Mouse (Mus musculus) heart, embryonic 16.5 days (tissue): Measurements from ENCODE around the gene Agbl4. TPM values are rescaled to one million over a fixed set of nuclear protein-coding genes. Genes with fewer than 3 reads are reported as not detected.
"Not testable (repeated sequence)": the region's sequence is repeated elsewhere in the genome, so short reads cannot be mapped to it uniquely, and the experiment has no call there.

Source experiments
- ATAC-seq: fragments of 200-750 bp; cut with Nextera tagmentation; replicated peaks from 2 replicates; pipeline ENCODE4 v1.8.0; 2017; ENCODE audit warnings: moderate number of reproducible peaks; ENCODE audit not compliant: insufficient read depth, low FRiP score; ENCODE audit errors: extremely low read depth
- H3K27ac ChIP-seq: fragments of 300-500 bp; sonication (generic); 2 replicates; pipeline ENCODE4 v1.5.1; 2014; ENCODE audit warnings: mild to moderate bottlenecking, low read length, control low read depth, moderate library complexity
- H3K27me3 ChIP-seq: fragments of 300-500 bp; sonication (generic); 2 replicates; pipeline ENCODE4 v1.6.1; 2014; ENCODE audit warnings: low read length, mixed read lengths; ENCODE audit not compliant: control insufficient read depth, insufficient read depth
- H3K36me3 ChIP-seq: fragments of 300-500 bp; sonication (generic); 2 replicates; pipeline ENCODE4 v1.6.1; 2014; ENCODE audit not compliant: control insufficient read depth, insufficient read depth
- H3K4me1 ChIP-seq: fragments of 300-500 bp; sonication (generic); 2 replicates; pipeline ENCODE4 v1.6.1; 2014; ENCODE audit warnings: low read length, mixed read lengths; ENCODE audit not compliant: control insufficient read depth, insufficient read depth
- H3K4me2 ChIP-seq: fragments of 300-500 bp; sonication (generic); 2 replicates; pipeline ENCODE4 v1.6.1; 2014; ENCODE audit warnings: low read depth, mild to moderate bottlenecking, control low read depth, low read length
- H3K4me3 ChIP-seq: fragments of 300-500 bp; sonication (generic); 2 replicates; pipeline ENCODE4 v1.5.1; 2014; ENCODE audit warnings: mild to moderate bottlenecking, control low read depth, low read length
- H3K9ac ChIP-seq: fragments of 300-500 bp; sonication (generic); 2 replicates; pipeline ENCODE4 v1.6.1; 2014; ENCODE audit warnings: low read length, control low read depth
- H3K9me3 ChIP-seq: fragments of 300-500 bp; sonication (generic); replicated peaks from 2 replicates; pipeline ENCODE4 v1.6.1; 2016; ENCODE audit warnings: low read length; ENCODE audit not compliant: control insufficient read depth
- WGBS: fragments of 180-500 bp; shearing (Covaris S2); extraction: QIAGEN DNeasy Blood & Tissue Kit; methylation state at CpG from one replicate; pipeline ENCODE4 v1.1.7; 2014; 5-methylcytosine and 5-hydroxymethylcytosine counted together
- polyA plus RNA-seq: library from polyadenylated mRNA; unstranded; fragments of >200 nt; fragmentation: Nextera tagmentation; extraction: Ambion mirVana; gene quantifications from 2 replicates; pipeline ENCODE4 v1.2.1, GENCODE M21; 2015

Gene Agbl4
- polyA plus RNA-seq, 1 experiment from 2014 or later = 0.97 TPM

DNA sequence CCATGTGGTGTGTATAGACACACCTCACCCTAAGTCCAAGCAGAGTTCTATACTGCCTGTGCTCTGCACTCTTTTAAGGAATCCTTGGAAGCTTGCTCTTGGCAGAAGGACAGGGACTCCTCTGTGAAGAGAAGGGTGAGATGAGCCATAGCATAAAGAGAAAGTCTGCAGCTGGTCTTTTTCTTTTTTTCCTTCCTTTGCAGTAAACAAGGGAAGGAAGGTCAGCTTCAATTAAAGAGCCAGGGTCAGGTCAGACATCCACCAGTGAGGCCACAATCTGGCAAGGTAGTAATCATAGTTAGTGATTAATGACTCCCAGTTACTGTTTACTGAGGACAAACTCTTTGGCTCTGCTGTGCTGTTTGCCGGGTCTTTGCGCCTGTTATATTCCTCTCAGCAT lies 802.6 kb downstream of the Agbl4 start:
- no peak for ATAC-seq
- Histone ChIP-seq H3K4me1 (no peaks in the 10 kb centered on the region), H3K9ac (no peak overlapping the region), H3K4me2 (no peak overlapping the region), H3K4me3 (no peak overlapping the region), H3K27ac (no peak overlapping the region), H3K9me3 (no peaks in the 10 kb centered on the region), H3K36me3 (no peaks in the 10 kb centered on the region), H3K27me3 (no peaks in the 10 kb centered on the region)
- 63% methylated on average over 2 of the region's 2 CpGs for WGBS

DNA sequence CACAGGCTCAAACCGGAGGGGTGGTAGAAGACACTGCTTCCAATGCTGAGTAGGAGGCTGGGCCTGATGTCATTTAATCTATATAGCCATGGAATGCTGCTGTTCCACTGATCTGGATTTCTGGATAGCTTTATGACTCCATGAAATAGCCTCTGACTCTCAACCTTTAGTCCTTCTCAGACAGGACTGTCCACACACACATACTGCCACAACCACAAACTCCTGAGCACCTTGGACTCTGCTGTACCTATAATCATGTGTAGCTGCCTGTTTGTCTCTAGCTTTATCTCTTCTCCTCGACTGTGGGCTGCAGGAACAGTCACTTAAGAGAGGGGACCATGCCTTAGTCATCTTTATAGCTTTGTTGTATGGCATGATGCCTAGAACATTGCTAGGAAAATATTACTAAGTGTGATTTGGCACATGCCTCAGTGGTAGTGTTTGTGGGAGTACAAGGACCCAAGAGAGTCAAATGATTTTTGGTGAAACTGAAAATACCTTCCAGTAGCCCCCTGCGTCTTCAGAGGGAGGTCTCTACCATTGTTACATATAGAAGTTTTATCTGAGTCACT lies 817.8 kb downstream of the Agbl4 start:
- no peak for ATAC-seq
- Histone ChIP-seq H3K4me1 (no peaks in the 10 kb centered on the region), H3K4me2 (no peak overlapping the region), H3K4me3 (no peak overlapping the region), H3K27me3 (no peaks in the 10 kb centered on the region), H3K27ac (no peak overlapping the region), H3K9me3 (no peaks in the 10 kb centered on the region), H3K36me3 (no peaks in the 10 kb centered on the region), H3K9ac (no peak overlapping the region)
- WGBS = 55% methylated on average over 3 of the region's 3 CpGs

DNA sequence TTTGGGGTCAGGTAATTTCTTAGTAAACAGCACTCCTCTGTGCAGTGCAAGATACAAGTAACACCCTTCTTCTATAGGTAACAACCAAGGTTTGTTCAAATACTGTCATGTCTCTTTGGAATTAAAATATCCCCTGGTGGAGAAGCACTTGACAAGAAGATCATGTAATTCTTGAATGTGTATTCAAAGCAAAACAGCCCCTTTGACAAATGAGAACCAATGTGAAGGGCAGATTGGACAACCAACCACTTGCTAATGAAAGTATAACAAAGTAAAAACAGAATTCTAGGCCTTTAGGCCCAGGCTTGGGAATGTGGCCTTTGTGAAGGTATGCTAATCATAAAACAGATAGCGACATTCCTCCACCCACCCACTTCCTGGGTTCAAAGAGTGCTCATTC lies 821.6 kb downstream of the Agbl4 start:
- not testable (repeated sequence) for H3K4me3 ChIP-seq, H3K4me2 ChIP-seq, H3K9ac ChIP-seq, H3K4me1 ChIP-seq, H3K27me3 ChIP-seq, H3K36me3 ChIP-seq, ATAC-seq, H3K27ac ChIP-seq, H3K9me3 ChIP-seq
- WGBS = 67% methylated on average over 1 of the region's 1 CpGs

DNA sequence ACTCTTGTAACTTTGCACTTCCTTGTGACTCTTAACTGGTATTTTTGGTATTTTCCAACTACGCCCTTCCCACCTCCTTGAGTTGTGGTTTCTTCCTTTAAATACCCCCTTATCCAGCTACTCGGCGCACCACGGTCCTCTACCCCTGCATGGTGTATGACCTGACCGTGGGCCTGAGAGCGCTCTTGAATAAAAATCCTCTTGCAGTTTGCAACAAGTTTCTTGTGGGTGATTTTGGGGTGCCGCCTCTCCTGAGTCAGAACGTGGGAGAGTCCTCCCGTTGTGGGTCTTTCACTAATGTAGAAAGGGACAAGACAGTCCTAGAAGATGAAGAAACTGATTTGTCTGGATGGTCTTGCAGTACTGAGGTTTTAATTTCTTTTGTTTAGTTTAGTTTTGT lies 822.1 kb downstream of the Agbl4 start:
- not testable (repeated sequence) for H3K27ac ChIP-seq, ATAC-seq, H3K4me3 ChIP-seq, H3K4me2 ChIP-seq, H3K9ac ChIP-seq, H3K9me3 ChIP-seq, H3K4me1 ChIP-seq, H3K36me3 ChIP-seq, H3K27me3 ChIP-seq
- 85% methylated on average over 9 of the region's 9 CpGs for WGBS

DNA sequence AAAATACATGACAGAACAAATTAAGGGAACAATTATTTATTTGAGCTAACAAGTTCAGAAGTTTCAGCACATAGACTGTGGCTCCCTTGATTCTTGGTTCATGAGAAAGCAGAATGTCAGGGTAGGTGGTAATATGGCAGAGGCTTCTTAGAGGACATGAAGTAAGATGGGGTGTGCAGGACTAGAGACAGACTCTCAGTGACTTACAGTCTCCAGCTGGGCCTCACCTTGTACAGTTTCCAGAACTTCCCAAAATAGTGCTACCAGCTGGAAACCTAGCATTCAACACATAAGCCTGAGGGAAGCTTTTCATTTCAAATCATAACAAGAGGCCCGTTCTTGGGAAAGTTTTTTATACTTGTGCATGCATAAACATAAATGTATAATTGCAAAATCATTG lies 836.4 kb downstream of the Agbl4 start:
- Histone ChIP-seq H3K4me1 (no peaks in the 10 kb centered on the region), H3K4me2 (no peak overlapping the region), H3K27ac (no peak overlapping the region), H3K9ac (no peak overlapping the region), H3K9me3 (no peaks in the 10 kb centered on the region), H3K4me3 (no peak overlapping the region), H3K27me3 (no peaks in the 10 kb centered on the region), H3K36me3 (no peaks in the 10 kb centered on the region)
- no peak for ATAC-seq
- 58% methylated on average over 1 of the region's 1 CpGs for WGBS

DNA sequence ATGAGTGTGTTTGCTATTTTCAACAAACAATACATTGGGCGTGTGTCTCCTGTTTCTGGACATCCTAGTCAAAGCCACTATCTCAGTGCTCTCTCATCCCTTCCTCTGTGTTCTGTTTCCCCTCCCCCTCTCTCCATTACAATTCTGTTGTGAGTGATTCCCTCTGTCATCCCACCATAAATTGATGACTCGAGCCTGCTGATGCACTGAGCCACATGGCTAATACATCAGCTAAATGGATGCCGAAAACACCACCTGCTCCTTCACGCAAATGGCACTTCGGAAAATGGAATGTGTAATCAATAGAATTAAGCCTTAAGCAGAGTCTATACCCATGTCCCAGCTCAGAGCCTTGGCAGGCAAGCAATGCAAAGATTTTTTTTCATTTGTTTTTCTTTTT lies 854.5 kb downstream of the Agbl4 start:
- no peak overlapping the region for H3K27ac ChIP-seq
- no peak for ATAC-seq
- no peak overlapping the region for H3K4me2 ChIP-seq
- H3K27me3 ChIP-seq = no peaks in the 10 kb centered on the region
- H3K9me3 ChIP-seq = no peaks in the 10 kb centered on the region
- no peaks in the 10 kb centered on the region for H3K36me3 ChIP-seq
- 0 out of 2 replicates have a peak, but pooled peaks cover 6% of the 10 kb centered on the region for H3K4me1 ChIP-seq
- WGBS = 77% methylated on average over 5 of the region's 5 CpGs
- H3K9ac ChIP-seq = no peak overlapping the region
- no peak overlapping the region for H3K4me3 ChIP-seq

DNA sequence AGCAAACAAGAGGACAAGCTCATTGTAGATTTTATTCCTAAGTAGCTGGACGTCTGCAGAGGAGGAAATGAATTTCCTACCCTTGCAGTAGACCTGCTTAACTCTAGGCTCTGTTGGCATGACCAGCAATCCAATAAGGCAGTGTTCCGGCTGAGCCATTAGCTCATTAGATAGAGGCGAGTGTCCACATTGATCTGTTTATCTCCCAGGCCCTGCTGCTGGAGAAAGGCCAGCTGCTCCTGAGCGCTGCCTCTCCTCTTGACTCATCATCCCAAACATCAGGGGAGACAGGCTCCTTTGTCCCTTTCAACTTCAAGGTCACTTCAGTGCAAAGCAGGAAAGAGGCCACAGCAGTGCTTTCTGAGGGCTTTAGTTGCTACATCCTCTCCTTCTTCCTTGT lies 858.0 kb downstream of the Agbl4 start:
- no peaks in the 10 kb centered on the region for H3K9me3 ChIP-seq
- no peaks in the 10 kb centered on the region for H3K36me3 ChIP-seq
- H3K9ac ChIP-seq = no peak overlapping the region
- H3K4me3 ChIP-seq = no peak overlapping the region
- no peak overlapping the region for H3K4me2 ChIP-seq
- WGBS = 19% methylated on average over 4 of the region's 4 CpGs
- no peaks in the 10 kb centered on the region for H3K27me3 ChIP-seq
- no peak for ATAC-seq
- 0 out of 2 replicates have a peak, but pooled peaks cover 6% of the 10 kb centered on the region for H3K4me1 ChIP-seq
- H3K27ac ChIP-seq = no peak overlapping the region

DNA sequence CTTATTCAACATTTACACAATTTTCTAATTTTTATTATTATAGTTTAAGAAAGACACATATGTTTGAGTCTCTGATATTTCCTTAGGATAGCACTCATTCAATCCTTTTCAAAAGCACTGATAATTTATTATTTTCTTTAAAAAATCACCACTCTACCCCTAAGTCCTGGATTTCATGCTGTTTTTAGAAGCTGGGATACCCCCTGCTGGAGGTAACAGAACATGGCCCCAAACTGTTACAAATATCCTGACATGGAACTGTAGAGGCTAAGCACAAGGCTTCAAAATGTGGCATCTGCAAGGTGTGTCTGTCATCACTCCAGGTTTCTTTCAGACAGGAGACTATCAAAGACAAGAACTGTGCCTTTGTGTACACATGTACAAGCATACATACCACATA lies 859.5 kb downstream of the Agbl4 start:
- no peak for ATAC-seq
- Histone ChIP-seq H3K27me3 (no peaks in the 10 kb centered on the region), H3K9ac (no peak overlapping the region), H3K4me1 (0 out of 2 replicates have a peak, but pooled peaks cover 6% of the 10 kb centered on the region), H3K4me3 (no peak overlapping the region), H3K4me2 (no peak overlapping the region), H3K9me3 (no peaks in the 10 kb centered on the region), H3K36me3 (no peaks in the 10 kb centered on the region), H3K27ac (no peak overlapping the region)

DNA sequence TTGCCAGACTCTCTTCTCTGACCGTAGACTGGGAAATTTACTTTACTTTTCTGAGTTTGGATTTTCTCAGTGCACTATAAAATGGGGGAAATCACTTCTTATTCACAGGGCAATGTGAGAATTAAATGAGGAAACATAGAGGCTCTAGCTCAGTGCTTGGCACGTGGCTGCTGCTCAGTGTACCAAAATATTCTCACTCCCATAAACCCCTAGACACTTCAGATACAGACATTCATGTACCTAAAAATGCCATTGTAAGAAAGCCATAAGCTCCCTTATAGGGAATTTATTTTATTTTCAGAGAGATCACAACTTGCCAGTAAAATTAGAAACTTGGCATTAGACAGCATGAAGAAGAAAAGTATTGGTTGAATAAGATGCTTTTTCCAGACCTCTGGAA lies 883.5 kb downstream of the Agbl4 start:
- H3K4me3 ChIP-seq = no peak overlapping the region
- ATAC-seq = no peak
- 84% methylated on average over 2 of the region's 2 CpGs for WGBS
- H3K4me1 ChIP-seq = no peaks in the 10 kb centered on the region
- no peak overlapping the region for H3K4me2 ChIP-seq
- no peak overlapping the region for H3K9ac ChIP-seq
- no peaks in the 10 kb centered on the region for H3K27me3 ChIP-seq
- no peak overlapping the region for H3K27ac ChIP-seq
- no peaks in the 10 kb centered on the region for H3K9me3 ChIP-seq
- H3K36me3 ChIP-seq = no peaks in the 10 kb centered on the region

DNA sequence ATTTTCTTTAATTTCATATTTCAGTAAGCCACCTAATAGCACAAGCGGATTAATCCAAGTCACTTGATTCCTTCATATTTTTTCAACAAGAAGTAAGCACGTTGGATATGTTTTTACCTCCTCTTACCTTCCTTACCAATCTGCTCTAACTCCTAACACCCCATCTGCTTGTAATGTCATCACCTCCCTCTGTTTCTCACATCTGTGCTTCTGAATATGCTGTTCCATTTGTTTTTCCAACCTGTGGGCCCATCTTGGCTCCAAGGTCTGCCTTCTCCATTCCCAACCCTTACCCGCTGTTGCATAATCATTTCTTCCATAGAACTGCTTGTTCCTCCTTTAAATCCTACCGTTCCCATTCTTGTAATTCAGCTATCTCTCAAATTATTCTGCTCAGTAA lies 884.4 kb downstream of the Agbl4 start:
- H3K36me3 ChIP-seq = no peaks in the 10 kb centered on the region
- 79% methylated on average over 4 of the region's 4 CpGs for WGBS
- H3K27me3 ChIP-seq = no peaks in the 10 kb centered on the region
- no peak overlapping the region for H3K4me3 ChIP-seq
- H3K4me2 ChIP-seq = no peak overlapping the region
- H3K9ac ChIP-seq = no peak overlapping the region
- no peak for ATAC-seq
- H3K9me3 ChIP-seq = no peaks in the 10 kb centered on the region
- no peaks in the 10 kb centered on the region for H3K4me1 ChIP-seq
- no peak overlapping the region for H3K27ac ChIP-seq
